Mouse (Mus musculus) limb, embryonic 10.5 days (tissue): ENCODE measurements around the gene Olfr1029. TPM values are rescaled to one million over a fixed set of nuclear protein-coding genes. Genes with fewer than 3 reads are reported as not detected.
A peak's percentile ranks its signal among the peaks of the same experiment; 100 is the strongest.
"Not testable (repeated sequence)": the region's sequence is repeated elsewhere in the genome, so short reads cannot be mapped to it uniquely, and the experiment has no call there.

Source experiments
- DNase-seq: peaks from one replicate; pipeline ENCODE4 v3.0.0-alpha.2; 2017; ENCODE audit warnings: low spot score
- H3K27ac ChIP-seq: fragments of 300-500 bp; sonication (generic); 2 replicates; pipeline ENCODE4 v1.5.1; 2016; ENCODE audit warnings: mild to moderate bottlenecking
- H3K27me3 ChIP-seq: fragments of 300-500 bp; sonication (generic); 2 replicates; pipeline ENCODE4 v1.6.1; 2016; ENCODE audit warnings: low read depth, mild to moderate bottlenecking; ENCODE audit not compliant: poor library complexity, severe bottlenecking
- H3K36me3 ChIP-seq: fragments of 300-500 bp; sonication (generic); 2 replicates; pipeline ENCODE4 v1.6.1; 2016; ENCODE audit warnings: mild to moderate bottlenecking, moderate library complexity
- H3K4me1 ChIP-seq: fragments of 300-500 bp; sonication (generic); 2 replicates; pipeline ENCODE4 v1.6.1; 2016
- H3K4me3 ChIP-seq: fragments of 300-500 bp; sonication (generic); 2 replicates; pipeline ENCODE4 v1.5.1; 2016; ENCODE audit warnings: mild to moderate bottlenecking, moderate library complexity
- H3K9me3 ChIP-seq: fragments of 300-500 bp; sonication (generic); replicated peaks from 2 replicates; pipeline ENCODE4 v1.6.1; 2016; ENCODE audit warnings: mild to moderate bottlenecking
- WGBS: fragments of 180-500 bp; shearing (Covaris S2); methylation state at CpG from one replicate; pipeline ENCODE4 v1.1.7; 2016; 5-methylcytosine and 5-hydroxymethylcytosine counted together
- polyA plus RNA-seq: library from polyadenylated mRNA; unstranded; fragments of >200 nt; fragmentation: Nextera tagmentation; extraction: Ambion mirVana; gene quantifications from 2 replicates; pipeline ENCODE4 v1.2.1, GENCODE M21; 2016

The Olfr1029 gene
- polyA plus RNA-seq = not detected in 2 replicates

DNA sequence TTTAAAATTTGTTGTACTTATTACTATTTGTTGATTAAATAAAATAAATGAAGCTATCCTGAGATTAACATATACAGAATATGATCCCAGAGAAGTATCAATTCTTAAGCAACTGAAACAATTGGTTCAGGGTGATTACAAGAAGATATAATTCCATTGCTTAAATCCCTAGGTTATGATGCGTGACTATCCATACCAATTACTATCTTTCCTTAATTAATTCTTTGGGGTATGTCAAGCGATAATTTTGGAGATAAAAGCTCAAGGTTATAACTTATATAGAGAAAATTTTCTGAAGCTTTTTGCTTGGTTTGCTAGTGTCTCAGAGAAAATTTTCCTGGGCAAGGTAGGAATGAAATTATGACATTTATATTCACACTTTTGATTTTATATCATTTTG, at the start of gene Olfr1029:
Olfr1029 (plus strand) TSS at position 301 of the 400 bp plus-strand sequence.
- 91% methylated on average over 2 of the region's 2 CpGs for WGBS
- H3K4me1 ChIP-seq = no peaks in the 10 kb centered on the region
- no peaks in the 10 kb centered on the region for H3K27me3 ChIP-seq
- H3K4me3 ChIP-seq = no peak within 1 kb of the TSS
- H3K36me3 ChIP-seq = no peaks in the 10 kb centered on the region
- no peak within 1 kb of the TSS for H3K27ac ChIP-seq
- no peak for DNase-seq
- no peaks in the 10 kb centered on the region for H3K9me3 ChIP-seq

DNA sequence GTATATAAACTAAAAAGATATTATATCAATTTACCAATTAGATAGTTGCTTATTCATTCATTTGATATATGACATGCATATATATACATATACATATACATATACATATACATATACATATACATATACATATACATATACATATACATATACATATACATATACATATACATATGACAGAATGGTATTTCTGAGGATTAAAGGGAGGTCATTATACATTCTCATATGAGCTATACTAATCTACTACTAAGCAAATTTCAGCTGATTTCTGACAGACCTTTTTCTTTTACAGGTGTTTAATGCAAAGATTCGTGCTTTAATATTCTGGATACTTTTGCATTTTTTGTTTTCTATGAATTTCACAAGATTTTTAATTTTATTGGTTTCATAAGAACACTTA, 23.6 kb upstream of the Olfr1029 start, which contains the start of gene Olfr1028:
Olfr1028 (plus strand) TSS at position 301 of the 400 bp plus-strand sequence.
- WGBS = 89% methylated on average over 1 of the region's 1 CpGs
- no peaks in the 10 kb centered on the region for H3K9me3 ChIP-seq

GRCm38 (mm10) chr2:85978976-85979375, 5.3 kb downstream of the Olfr1029 start, which contains the start of gene Olfr1030:
Gene Olfr1030, plus strand, starts transcription at chr2:85979276.
- 91% methylated on average over 1 of the region's 1 CpGs for WGBS
- no peak within 1 kb of the TSS for H3K27ac ChIP-seq
- no peak for DNase-seq
- no peaks in the 10 kb centered on the region for H3K36me3 ChIP-seq
- H3K4me3 ChIP-seq = no peak within 1 kb of the TSS
- H3K27me3 ChIP-seq = no peaks in the 10 kb centered on the region
- no peaks in the 10 kb centered on the region for H3K9me3 ChIP-seq
- no peaks in the 10 kb centered on the region for H3K4me1 ChIP-seq

More for the DNA sequence above, 23.6 kb upstream of the Olfr1029 start, which contains the start of gene Olfr1028:
- no peaks in the 10 kb centered on the region for H3K36me3 ChIP-seq
- no peak for DNase-seq
- H3K27me3 ChIP-seq = no peaks in the 10 kb centered on the region
- no peak within 1 kb of the TSS for H3K4me3 ChIP-seq
- H3K27ac ChIP-seq = no peak within 1 kb of the TSS
- H3K4me1 ChIP-seq = no peaks in the 10 kb centered on the region

DNA sequence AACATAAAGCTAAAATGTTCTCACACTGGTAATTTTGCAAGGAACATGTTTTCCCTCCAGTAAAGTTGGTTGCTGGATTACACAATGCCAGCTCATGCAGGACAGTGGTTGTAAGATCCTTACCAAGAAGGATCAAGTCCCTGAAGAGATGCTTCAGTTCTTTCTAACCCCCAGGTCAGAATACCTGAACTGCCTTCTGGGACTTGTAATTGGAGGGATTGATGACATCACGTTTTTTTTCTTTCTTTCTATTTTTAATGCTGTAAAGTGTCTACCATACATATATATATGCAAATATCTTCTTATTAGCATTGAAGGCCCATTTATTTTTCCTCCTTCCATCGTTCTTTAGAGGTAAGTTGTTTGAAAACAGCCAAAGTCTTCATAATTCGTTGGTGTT, 16.3 kb downstream of the Olfr1029 start, which contains the start of gene Olfr1031:
Olfr1031 (plus strand) TSS at position 301 of the 400 bp plus-strand sequence.
- no peaks in the 10 kb centered on the region for H3K4me1 ChIP-seq
- no peak for DNase-seq
- no peak within 1 kb of the TSS for H3K27ac ChIP-seq
- H3K36me3 ChIP-seq = no peaks in the 10 kb centered on the region
- 74% methylated on average over 3 of the region's 3 CpGs for WGBS
- H3K9me3 ChIP-seq = no peaks in the 10 kb centered on the region
- H3K27me3 ChIP-seq = no peaks in the 10 kb centered on the region
- H3K4me3 ChIP-seq = no peak within 1 kb of the TSS

DNA sequence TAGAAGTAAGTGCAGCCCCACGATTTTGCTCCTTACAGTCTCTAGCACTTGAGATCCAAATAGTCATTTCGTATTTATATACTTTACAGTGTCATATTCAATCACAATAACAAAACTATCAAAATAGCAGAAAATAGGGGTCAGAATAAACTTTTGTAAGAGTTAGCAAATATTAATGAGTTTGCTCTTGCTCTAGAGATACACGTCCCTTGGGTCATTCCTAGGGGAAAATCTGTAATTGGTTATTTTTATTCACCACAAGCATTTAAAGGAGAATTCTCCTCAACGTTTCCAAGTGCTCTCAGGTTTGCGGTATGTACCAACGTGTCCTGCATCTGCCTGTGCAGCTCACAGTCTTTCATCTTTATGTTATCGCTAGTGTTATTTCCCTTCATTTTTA, 31.5 kb downstream of the Olfr1029 start, which contains the start of gene Olfr1032:
Olfr1032 (plus strand) TSS at position 301 of the 400 bp plus-strand sequence.
- no peak for DNase-seq
- H3K4me3 ChIP-seq = no peak within 1 kb of the TSS
- H3K4me1 ChIP-seq = no peaks in the 10 kb centered on the region
- no peaks in the 10 kb centered on the region for H3K36me3 ChIP-seq
- H3K27ac ChIP-seq = no peak within 1 kb of the TSS
- 89% methylated on average over 7 of the region's 7 CpGs for WGBS
- no peaks in the 10 kb centered on the region for H3K9me3 ChIP-seq
- H3K27me3 ChIP-seq = no peaks in the 10 kb centered on the region

- peak; percentile 34 for DNase-seq
- H3K4me3 ChIP-seq = peak within 1 kb of the TSS; percentile 40
- not testable (repeated sequence) for H3K27ac ChIP-seq, H3K27me3 ChIP-seq, H3K9me3 ChIP-seq, H3K4me1 ChIP-seq, H3K36me3 ChIP-seq
- WGBS = 6% methylated on average over 11 of the region's 11 CpGs
Measured at GRCm38 (mm10) chr2:86020406-86020805, 46.7 kb downstream of the Olfr1029 start, which contains the start of gene Olfr1033. Gene Olfr1033, plus strand, starts transcription at chr2:86020633.

GRCm38 (mm10) chr2:86021518-86021917, 47.8 kb downstream of the Olfr1029 start:
- H3K27ac ChIP-seq, H3K4me3 ChIP-seq, H3K4me1 ChIP-seq, H3K36me3 ChIP-seq, H3K9me3 ChIP-seq, DNase-seq, H3K27me3 ChIP-seq: not testable (repeated sequence)
- WGBS = 98% methylated on average over 5 of the region's 9 CpGs

Other genes starting within 250 kb of the Olfr1029 start
- gene Olfr1012, start 211.1 kb upstream of the Olfr1029 start, polyA plus RNA-seq = not detected in 2 replicates
- gene Olfr1013, start 206.8 kb upstream of the Olfr1029 start, polyA plus RNA-seq = not detected in 2 replicates
- not detected in 2 replicates for gene Olfr1014, start 201.2 kb upstream of the Olfr1029 start, polyA plus RNA-seq
- not detected in 2 replicates for gene Olfr1015, start 191.9 kb upstream of the Olfr1029 start, polyA plus RNA-seq
- not detected in 2 replicates for gene Olfr1016, start 171.4 kb upstream of the Olfr1029 start, polyA plus RNA-seq
- not detected in 2 replicates for gene Olfr1018, start 155.4 kb upstream of the Olfr1029 start, polyA plus RNA-seq
- not detected in 2 replicates for gene Olfr1019, start 128.4 kb upstream of the Olfr1029 start, polyA plus RNA-seq
- not detected in 2 replicates for gene Olfr1020, start 126.9 kb upstream of the Olfr1029 start, polyA plus RNA-seq
- not detected in 2 replicates for gene Olfr1022, start 105.3 kb upstream of the Olfr1029 start, polyA plus RNA-seq
- gene Olfr1023, start 88.3 kb upstream of the Olfr1029 start, polyA plus RNA-seq = not detected in 2 replicates
- gene Olfr1024, start 68.8 kb upstream of the Olfr1029 start, polyA plus RNA-seq = not detected in 2 replicates
- not detected in 2 replicates for gene Olfr1025-ps1, start 58.7 kb upstream of the Olfr1029 start, polyA plus RNA-seq
- not detected in 2 replicates for gene Olfr1026, start 52.3 kb upstream of the Olfr1029 start, polyA plus RNA-seq
- not detected in 2 replicates for gene Olfr1028, start 23.5 kb upstream of the Olfr1029 start, polyA plus RNA-seq
- gene Olfr1030, start 5.4 kb downstream of the Olfr1029 start, polyA plus RNA-seq = not detected in 2 replicates
- not detected in 2 replicates for gene Olfr1031, start 16.4 kb downstream of the Olfr1029 start, polyA plus RNA-seq
- gene Olfr1032, start 31.6 kb downstream of the Olfr1029 start, polyA plus RNA-seq = not detected in 2 replicates
- gene Olfr1033, start 46.7 kb downstream of the Olfr1029 start, polyA plus RNA-seq = not detected in 2 replicates
- gene Olfr1034, start 72.0 kb downstream of the Olfr1029 start, polyA plus RNA-seq = not detected in 2 replicates
- not detected in 2 replicates for gene Olfr1036, start 100.1 kb downstream of the Olfr1029 start, polyA plus RNA-seq
- gene Olfr1037, start 113.5 kb downstream of the Olfr1029 start, polyA plus RNA-seq = not detected in 2 replicates
- gene Olfr1039, start 162.0 kb downstream of the Olfr1029 start, polyA plus RNA-seq = not detected in 2 replicates
- not detected in 2 replicates for gene Olfr1040, start 172.8 kb downstream of the Olfr1029 start, polyA plus RNA-seq
- not detected in 2 replicates for gene Olfr1042, start 187.9 kb downstream of the Olfr1029 start, polyA plus RNA-seq
- not detected in 2 replicates for gene Olfr1043, start 193.6 kb downstream of the Olfr1029 start, polyA plus RNA-seq
- gene Olfr1044, start 203.9 kb downstream of the Olfr1029 start, polyA plus RNA-seq = not detected in 2 replicates
- not detected in 2 replicates for gene Olfr52, start 211.8 kb downstream of the Olfr1029 start, polyA plus RNA-seq
- gene Olfr1045, start 229.1 kb downstream of the Olfr1029 start, polyA plus RNA-seq = not detected in 2 replicates
- not detected in 2 replicates for gene Olfr1046, start 245.4 kb downstream of the Olfr1029 start, polyA plus RNA-seq